Mouse (Mus musculus) kidney, adult 11 months (tissue): ENCODE measurements around the gene H2-Eb1.

Source experiments
- DNase-seq: peaks from one replicate; pipeline ENCODE4 v3.0.0; 2022

H2-Eb1 gene

DNA sequence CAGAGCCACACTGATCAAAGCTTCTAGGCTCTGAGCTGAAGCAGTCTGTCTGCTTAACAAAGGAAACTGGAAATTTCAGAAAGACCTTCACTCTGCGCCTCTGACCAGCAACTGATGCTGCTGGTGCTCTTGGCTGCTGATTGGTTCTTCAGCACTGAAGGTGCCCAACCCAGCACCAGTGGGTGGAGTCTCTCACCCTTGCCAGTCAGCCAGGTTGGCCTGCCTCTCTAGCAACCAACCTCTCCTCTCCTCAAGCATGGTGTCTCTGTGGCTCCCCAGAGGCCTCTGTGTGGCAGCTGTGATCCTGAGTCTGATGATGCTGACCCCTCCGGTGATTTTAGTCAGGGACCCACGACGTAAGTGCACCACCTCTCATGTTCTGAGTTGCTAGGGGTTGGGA is 19.8 kb downstream of the H2-Eb1 start, which contains the start of gene H2-Eb2:
H2-Eb2 (plus strand) TSS at position 230 of the 400 bp plus-strand sequence.
- DNase-seq, result no peak

DNA sequence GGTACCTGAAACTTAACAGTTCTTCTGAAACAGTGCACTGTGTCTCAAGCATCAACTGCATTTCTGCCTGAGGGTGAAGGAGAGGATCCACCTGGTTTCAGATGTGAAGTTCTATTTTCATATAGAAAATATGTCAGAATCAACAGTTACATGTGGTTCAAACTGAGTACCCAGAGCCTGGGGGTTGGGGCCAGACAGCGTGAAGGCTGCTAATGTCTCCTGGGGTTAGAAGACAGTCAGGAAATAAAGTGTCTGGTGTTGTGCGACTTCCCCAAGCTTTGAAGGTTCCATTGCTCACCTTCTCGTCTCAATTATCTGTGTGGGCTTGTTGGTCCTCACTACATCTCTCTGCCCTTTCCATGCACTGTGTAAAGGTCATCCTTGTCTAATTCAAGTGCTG is 20.7 kb downstream of the H2-Eb1 start:
- no peak for DNase-seq

DNA sequence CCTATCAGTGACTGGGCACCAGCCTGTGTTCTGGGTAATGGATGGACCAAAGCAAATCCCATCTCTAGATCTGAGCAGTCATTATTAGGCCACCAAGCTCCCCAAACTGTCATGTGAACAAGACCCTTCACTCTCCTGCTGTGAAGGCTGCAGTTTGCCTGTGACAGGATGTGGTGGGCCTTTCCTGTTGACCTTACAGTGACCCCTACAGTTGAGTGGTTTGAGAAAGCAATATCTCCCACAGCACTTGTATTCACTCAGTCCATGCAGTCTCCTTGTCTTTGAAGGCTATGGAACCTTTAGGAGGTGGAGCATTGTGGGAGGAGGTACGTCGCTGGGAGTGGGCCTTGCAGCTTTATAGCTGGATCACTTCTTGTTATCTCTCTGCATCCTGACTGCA is 24.1 kb downstream of the H2-Eb1 start:
- DNase-seq, result no peak

GRCm38 (mm10) chr17:34331200-34331599 is 25.5 kb downstream of the H2-Eb1 start:
- DNase-seq, result no peak

DNA sequence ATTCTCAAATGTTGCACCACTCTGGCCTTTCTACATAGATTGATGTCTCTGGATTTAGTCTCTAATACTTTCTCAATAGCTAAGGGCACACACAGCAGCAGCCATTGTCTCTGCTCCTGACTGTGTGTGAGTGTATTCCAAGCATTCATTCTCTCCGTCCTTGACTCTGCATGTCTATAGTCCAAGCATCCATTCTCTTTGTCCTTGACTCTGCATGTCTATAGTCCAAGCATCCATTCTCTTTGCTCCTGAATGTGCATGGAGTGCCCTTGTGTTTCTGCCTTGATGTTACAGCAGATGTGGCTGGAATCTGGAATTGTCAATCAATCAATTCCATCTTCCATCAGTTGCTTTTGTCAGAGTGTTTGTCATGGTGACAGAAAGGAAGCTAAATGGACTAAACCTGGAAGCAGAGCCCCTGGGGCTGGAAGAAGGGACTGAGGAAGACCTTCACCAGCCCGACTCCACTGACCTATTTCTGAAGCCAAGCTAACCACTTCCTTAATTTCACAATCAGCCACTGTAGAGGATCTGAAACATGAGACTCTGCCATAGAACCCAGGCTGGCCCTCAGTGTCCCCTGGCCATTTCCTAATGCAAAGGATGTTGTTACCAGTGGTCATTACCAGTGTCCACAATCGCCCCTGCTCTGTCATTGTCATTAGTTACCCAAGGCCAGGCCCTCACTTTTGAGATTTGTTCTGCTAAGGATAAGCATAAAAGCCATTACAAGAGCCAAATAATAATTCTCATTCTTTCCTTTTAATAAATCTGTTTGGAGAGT is 35.1 kb downstream of the H2-Eb1 start:
- DNase-seq, result no peak

GRCm38 (mm10) chr17:34344882-34345281 is 39.2 kb downstream of the H2-Eb1 start:
- no peak for DNase-seq

- no peak for DNase-seq
Measured at GRCm38 (mm10) chr17:34345486-34345885, 39.8 kb downstream of the H2-Eb1 start.

DNA sequence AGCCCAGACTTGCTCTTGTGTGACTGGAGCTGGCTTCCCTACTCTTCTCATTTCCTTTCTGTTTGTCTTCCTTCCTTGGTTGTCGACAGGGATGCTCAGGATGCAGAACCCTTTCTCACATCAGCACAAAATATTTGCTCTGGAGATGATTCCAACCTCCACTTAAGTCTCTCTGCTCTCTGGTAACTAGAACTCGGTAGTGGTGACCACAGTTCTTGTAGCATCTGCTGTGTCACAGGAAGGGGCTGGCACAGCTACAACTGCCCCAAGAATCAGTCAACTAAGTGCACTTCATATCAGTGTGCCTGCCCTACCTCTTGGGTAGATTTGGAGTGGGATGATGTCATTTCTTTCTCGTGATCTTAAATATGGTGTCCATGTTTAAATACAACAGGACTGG is 40.4 kb downstream of the H2-Eb1 start:
- no peak for DNase-seq

- peak; percentile 53 for DNase-seq
Measured at GRCm38 (mm10) chr17:34347606-34348308, 42.1 kb downstream of the H2-Eb1 start.

DNA sequence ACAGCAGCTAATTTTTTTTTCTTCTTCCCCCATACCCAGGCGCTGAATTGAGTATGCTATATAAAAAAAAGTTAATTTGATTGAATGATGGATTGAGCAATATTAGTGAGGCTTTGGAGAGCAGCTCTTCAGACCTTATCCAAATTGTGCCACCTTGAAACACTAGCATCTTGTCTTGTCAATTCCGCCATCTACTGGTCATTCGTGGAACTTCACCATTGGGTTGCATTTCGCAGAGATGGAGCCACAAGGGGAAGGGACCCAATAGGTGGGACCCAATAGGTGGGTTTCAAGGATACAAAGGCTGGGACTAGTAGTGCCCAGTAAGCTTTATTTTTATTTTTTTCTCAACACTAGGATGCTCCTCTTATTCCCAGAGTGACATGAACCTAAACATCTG is 43.8 kb downstream of the H2-Eb1 start:
- peak; percentile 40 for DNase-seq

DNA sequence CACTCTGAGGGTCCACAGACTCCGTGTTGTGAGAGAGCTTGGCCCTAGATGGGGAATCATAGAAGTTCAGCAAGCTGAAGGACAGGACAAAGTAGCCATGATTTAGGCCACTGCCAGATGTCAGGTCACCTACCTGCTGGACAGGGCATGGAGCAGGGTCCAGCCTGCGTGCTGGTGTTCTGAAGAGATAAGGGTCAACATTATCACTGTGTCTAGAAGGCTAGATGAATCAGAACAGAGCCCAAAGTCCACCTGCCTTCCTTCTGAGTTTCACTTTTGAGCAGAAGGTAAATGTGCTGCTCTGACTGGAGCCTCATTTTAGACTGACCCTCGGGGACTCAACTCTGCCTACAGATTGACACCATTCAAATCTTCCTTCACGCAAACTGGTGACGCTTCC is 48.9 kb downstream of the H2-Eb1 start, which contains the start of gene Btnl2:
Btnl2 (plus strand) TSS at position 284 of the 400 bp plus-strand sequence.
- no peak for DNase-seq

- no peak for DNase-seq
Measured at GRCm38 (mm10) chr17:34354940-34355339, 49.3 kb downstream of the H2-Eb1 start.

DNA sequence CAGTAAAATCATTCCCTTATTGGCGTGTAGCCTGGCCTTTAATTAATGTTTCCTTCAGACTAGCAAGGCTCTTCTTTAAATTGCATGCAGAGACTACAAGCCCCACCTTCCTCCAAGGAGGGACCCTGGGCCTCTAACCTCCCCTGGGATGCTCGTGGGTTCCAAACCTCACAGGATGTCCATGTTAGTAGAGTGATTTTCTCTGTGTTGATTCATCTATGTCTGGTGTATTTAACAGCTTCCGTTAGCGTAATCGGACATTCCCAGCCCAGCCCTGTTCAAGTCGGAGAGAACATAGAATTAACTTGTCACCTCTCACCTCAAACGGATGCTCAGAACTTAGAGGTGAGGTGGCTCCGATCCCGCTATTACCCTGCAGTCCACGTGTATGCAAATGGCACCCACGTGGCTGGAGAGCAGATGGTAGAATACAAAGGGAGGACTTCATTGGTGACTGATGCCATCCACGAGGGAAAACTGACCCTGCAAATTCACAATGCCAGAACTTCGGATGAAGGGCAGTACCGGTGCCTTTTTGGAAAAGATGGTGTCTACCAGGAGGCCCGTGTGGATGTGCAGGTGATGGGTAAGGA is 57.4 kb downstream of the H2-Eb1 start:
- DNase-seq, result no peak

- no peak for DNase-seq
Measured at GRCm38 (mm10) chr17:34363676-34364310, 58.1 kb downstream of the H2-Eb1 start.

DNA sequence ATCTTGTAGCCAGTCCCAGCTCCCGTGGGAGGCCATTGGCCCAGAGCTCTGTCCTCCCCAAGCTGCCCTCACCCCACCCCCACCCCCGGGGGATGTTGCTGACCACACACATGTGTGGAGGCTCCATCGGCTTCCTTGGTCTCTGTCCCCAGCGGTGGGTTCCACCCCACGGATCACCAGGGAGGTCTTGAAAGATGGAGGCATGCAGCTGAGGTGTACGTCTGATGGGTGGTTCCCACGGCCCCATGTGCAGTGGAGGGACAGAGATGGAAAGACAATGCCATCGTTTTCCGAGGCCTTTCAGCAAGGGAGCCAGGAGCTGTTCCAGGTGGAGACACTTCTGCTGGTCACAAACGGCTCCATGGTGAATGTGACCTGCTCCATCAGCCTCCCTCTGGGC is 59.4 kb downstream of the H2-Eb1 start:
- no peak for DNase-seq
